Mouse (Mus musculus): ENCODE results near the gene H2-Eb1. TPM values are rescaled to one million over a fixed set of nuclear protein-coding genes. Genes with fewer than 3 reads are reported as not detected.
"Not testable (repeated sequence)": the region's sequence is repeated elsewhere in the genome, so short reads cannot be mapped to it uniquely, and the experiment has no call there.

H2-Eb1 gene
- total RNA-seq, 2 experiments from 2014 or later, result 3.9 to 5.5 TPM

DNA sequence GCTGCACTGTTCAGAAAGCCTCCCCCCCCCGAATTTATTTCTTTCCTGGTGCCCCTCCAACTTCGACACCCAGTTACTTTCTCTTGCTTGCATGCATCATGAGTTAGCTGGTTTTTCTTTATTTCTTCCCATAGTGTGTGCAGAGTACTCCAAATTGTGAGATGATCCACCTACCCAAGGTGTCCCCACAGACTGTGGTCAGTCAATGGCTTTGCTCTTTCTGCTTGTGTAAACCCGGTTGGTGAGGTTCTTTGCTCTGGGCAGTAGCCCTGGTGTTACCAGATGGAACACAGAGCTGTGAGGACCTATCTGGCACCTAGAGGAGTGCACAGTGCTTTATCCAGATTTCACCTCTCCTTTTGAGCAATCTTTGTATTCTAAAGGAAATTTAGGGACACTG is 17.5 kb upstream of the H2-Eb1 start:
- DNase-seq, result no peak

DNA sequence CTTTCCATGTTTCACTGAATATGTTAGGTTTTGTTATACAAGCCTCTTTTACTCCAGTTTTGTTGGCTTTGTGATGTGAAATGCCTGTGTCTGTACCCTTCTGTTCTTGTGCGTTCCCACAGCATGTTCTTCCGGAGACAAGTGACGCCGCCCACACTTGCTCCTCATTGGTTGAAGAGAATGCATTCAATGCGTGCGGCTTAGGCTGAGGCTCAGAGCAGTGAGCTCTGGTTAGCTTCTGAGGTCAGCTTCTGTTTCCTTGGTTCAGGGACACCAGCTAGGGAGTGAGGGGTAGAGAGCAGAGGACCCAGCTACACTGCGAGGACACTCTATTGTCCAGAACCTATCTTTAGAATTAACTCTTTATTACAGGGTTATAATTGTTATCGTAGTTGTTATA is 14.1 kb upstream of the H2-Eb1 start:
- DNase-seq, result peak; percentile 51

DNA sequence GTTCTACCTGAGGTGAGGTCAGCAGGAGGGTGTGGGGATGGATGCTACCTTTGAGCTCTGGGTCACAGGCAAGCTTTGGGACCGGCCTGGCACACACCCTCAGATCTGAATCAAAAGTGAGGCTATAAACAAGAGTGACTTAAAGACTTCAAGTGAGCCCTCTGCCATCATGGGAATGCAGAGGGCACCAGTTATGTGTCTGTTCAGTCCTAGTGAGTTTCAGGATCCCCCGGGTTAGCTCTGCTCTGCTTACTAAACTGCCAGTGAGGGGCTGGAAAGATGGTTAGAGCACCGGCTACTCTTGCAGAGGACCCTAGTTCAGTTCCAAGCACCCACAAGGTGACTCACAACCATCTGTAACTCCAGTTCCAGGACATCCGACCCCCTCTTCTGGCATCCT is 13.1 kb upstream of the H2-Eb1 start:
- DNase-seq, result no peak

DNA sequence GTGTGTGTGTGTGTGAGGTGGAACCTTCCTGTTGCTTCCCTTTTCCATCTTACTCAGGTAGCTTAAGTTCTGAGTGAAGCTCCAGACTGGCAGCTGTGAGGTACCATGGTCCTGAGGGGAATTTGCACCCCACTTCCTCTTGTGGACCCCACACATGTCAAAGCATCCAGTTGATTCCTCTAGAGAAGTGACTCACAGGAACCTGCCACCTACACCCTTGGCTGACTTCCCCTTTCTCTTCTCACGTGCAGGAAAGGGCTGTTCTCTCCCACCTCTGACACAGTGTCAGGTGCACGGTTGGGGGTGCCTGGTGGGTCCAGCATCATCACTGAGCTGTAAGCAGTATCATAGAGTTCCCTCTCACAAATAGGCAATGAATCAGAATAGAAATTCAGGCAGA is 12.1 kb upstream of the H2-Eb1 start:
- DNase-seq, result no peak

DNA sequence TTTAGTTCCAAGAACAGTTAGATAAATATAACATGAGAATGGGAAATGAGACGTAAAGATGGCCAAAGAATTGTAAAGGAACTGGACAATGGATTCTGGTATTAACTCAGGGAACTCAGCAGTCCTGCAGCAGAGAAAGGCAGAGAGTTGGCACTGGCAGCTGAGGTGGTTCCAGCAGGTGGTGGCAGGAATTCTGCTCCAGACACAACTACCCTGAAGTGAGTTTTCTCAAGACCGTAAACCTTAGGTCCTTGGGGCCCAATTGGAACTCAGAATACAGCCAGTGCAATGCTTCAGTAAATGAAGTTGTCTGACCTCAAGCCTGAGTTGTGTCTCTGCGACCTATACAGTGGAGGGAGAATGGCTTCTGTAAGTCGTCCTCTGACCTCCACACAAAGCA is 11.4 kb upstream of the H2-Eb1 start:
- no peak for DNase-seq

DNA sequence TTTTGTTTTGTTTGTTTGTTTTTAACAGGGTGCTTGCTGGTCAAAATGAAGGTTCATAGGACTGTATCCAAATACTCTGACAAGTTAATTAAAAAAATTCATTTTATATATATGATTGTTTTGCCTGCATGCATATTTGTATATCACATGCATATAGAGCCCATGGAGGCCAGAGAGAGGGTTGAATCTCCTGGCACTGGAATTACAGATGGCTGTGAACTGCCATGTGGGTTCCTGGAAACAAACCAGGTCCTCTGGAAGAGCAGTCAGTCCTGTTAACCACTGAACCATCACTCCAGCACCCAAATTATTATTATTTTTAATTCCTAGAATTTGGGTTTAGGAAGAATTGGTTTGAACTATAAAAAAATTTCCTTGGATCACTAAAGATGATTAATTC is 10.4 kb upstream of the H2-Eb1 start:
- DNase-seq, result no peak

DNA sequence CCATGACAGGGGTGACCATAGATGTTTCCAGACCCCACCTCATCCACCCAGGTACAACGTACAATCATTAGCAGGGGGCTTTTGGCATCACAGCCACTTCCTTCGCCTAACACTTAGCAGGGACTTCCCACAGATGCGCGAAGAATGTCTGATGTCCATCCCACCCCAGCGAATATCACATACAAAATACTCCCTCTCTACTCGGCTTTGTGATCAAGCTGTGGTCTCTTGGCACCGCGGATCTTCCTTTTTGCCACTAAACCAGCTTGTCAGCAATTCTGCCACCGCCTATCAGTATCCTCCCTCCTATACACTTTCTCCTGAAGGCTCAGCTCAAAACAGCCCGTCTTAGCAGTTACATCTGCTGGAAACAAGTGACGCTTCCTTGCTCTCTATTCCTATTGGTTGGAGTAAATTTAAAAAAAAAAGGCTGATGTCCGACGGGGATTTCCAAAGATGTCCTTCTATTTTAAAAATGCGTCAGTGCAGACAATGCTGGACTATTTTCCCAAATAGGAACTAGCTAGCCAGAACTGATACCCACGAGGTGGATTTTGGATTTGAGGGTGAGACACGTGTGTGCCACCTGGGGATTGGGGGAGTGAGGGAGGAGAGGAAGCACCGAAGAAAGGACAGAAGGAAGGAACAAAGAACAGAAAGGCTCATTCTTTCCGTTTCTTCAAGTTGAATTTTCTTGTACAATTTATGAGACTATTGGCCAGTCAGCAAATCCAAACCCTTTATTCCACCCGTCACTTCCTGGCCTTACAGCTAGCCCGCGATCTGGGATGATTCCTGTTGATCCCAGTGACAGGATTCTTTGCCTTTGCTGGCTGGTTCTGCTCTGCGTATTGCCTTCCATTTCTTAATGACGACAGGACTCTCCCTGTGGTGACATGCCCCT is 9.5 kb upstream of the H2-Eb1 start:
- DNase-seq, result no peak

DNA sequence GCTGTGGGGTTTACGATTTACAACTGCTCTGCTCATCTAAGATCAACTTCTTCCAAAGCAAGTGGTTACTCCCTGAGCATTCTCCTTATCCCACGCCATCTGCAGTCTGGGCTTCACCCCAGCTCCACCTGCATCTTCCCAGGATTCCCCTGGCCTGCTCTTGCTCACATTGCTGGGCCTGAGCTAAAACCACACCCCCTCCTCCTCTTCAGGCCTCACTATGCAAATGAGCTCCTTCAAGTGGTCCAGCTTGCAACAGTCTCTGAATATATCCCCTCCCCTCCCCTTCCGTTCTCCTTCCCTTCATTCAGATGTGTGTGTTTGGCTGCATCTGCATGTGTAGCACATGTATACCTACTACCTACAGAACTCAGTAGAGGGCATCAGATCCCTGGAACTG is 6.3 kb upstream of the H2-Eb1 start:
- DNase-seq, result no peak

DNA sequence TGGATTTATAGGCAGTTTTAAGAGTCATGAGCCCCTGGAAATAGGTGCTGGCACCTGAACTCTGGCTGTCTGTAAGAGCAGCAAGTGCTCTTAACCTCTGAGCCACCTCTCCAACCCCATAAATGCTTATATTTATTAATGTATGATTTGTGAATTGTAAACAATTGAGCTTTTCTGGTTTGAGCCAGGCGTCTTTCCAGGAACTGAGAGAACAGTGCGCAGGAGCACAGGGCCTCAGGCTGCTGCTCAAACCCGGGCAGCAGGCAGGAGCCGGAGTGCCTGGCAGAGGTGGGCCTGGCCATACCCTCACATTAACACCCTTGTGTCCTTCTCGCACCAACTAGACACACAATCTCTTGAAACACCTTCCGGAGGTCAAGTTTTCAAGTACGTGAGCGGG is 5.6 kb upstream of the H2-Eb1 start:
- DNase-seq, result no peak

DNA sequence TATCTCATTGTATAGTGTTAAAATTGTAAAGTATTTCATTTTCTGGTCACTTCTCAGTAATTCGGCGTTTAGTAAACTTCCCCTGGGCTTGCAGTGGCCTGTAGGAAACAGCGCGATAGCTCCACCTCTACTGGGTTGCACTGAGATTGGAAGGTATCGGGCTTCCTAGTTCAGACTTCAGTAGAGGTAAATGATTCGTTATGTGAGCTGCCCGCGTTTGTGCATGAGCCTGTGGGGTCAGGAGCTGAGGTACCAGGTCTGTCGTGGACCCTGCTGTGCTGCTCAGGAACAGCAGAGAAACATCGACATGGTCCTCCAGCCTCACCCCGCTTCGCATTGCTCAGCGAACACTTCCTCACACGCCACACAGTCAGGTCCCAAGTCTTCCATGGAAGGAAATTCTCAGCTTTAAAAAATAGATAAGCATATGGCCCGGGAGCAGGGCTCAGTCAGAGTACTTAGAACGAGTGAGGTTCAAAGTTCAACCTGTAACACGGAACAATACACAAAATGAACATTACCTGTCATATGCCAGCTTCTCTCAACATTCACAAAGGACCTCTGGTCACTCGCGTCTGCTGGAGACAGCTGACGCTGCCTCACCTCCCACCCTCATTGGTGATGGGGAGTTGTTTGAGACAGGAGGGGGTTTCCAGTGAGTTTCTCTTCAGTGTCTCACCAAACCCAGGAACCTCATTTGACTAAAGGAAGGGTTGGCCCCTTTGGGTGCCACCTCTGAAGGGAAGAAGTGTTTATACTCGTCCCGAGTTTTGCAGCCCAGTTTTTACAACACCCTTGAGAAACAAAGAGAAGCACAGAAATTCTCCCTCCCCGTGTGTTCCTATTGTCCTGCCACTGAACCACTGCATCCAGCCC is 4.7 kb upstream of the H2-Eb1 start:
- DNase-seq, result no peak

DNA sequence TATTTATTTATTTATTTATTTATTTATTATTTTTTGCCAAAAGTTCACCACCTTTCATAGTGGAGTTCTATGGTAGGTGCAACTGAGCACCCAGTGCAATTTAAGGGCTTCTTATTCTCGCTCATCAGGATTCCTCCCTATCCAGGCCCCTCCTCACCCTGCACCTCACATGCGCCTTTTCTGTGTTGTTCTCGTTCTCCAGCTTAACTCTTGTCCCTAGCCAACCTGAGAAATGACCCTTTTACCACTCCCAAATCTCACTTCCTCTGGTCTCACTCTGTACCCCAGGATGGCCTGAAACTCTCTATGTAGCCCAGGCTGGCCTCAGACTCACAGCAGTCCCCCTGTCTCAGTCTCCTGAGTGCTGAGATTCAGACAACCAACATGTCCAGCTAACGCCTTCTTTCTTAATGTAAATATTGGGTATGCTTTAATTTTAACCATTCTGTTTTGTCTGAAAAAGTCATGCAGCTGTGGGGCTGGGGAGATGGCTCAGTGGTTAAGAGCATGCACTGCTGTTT is 3.9 kb upstream of the H2-Eb1 start:
- no peak for DNase-seq

DNA sequence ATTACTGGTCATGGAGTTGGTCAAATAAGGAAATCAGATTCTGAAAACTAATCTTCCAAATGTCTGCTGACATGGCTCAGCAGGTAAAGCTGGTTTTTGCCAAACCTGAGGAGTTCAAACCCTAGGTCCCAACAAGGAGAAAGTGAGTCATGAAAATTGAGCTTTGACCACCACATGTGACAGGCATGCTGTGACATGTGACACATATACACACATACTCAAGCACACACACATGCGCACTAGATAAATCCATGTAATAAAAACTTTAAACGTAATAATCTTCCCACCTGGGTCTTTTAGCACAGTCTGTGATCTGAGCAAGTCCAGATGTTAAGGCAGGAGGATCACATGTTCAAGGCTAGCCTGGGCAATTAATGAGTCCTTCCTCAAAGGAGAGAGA is 1.9 kb upstream of the H2-Eb1 start:
- DNase-seq, result no peak

DNA sequence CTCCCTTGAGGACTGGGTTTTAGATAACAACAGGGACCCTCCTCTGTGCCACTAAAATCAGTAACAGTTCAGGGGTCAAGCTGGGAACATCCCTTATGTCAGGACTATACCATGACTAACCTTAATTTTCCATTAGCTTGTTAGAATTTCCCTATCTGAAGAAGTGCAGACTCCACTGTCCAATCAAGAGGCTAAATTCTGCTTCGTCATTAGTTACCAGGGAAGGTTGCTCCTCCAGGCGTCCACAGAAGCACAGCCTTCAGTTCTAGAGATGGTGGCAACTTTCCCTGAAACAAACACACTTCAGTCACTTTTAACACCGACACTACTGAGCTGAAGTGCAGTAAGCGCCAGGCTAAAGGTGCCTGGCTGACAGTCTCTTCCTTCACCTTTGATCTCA is 916 bp upstream of the H2-Eb1 start:
- peak; percentile 18 for DNase-seq

DNA sequence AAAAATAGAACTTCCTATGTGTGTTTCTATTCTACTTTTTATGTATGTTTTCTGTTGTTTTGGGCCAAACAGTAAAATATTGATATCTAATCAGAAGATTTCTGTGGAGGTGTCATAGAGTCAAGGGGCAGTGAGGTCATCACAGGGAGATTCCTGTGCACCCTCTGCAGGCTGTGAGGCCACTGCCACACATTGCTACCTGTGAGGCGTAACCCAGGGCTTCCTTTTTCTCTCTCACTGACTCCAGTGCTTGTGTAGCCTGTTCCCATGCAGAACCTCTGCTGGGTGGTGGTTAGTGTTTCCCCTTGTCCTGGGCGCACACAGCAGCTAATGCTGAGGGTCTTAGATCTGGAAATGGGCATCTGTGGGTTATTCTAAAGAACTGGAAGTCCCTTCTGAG is 740 bp downstream of the H2-Eb1 start:
- DNase-seq, result no peak

DNA sequence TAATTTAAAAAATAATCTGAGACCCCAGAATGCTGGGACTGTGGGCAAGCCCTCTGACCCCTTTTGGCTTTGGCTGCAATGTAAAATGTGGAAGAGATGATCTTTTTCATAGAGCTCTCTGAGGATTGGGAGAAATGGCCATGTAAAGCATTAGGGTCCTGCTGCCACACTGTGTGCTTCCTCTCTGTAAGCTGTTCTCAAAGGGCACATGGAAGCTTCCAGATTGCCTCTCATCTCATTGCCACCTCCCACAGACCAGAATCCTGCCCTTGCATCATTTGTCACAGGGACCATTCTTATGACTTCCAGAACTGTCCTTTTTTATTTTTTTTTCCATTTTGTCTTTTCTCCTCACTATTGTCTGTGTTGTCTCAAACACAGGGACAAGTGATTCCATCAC is 1.5 kb downstream of the H2-Eb1 start:
- no peak for DNase-seq

DNA sequence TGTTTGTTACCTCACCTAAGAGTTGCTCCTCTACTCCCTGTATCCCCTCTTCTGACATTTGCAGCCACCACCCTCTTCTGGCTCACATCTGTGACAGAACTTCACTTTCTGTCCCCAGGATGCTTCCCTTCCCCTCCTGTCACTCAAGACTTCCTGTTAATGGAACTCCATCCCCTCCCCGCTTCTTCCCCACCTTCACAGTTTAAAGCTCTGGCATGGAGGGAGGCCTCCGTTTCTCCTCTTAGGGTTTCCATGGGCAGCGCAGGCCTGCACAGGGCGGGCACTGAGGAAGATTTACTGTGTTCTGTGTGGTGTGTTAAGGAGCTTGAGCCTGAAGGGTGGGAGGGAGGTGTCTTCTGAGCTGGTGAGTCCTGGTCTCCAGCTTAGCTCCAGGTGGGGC is 2.5 kb downstream of the H2-Eb1 start:
- no peak for DNase-seq

DNA sequence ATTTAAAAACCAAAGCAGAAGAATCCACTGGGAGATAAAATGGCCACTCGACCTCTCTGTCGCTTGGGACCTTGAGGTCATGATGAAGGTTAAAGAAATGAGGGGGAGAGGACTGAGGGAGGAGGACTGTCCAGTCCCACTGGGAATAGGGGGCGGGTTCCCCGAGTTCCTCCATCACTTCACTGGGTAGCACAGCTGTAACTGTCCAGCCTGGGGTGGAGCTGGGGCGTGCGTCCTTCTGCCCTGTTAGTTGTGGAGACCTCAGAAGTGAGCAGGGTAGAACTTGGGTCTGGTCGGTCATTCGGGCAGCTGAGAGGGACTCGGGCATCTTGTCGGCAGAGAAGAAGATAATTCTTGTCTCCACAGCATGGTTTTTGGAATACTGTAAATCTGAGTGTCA is 3.6 kb downstream of the H2-Eb1 start:
- no peak for DNase-seq

DNA sequence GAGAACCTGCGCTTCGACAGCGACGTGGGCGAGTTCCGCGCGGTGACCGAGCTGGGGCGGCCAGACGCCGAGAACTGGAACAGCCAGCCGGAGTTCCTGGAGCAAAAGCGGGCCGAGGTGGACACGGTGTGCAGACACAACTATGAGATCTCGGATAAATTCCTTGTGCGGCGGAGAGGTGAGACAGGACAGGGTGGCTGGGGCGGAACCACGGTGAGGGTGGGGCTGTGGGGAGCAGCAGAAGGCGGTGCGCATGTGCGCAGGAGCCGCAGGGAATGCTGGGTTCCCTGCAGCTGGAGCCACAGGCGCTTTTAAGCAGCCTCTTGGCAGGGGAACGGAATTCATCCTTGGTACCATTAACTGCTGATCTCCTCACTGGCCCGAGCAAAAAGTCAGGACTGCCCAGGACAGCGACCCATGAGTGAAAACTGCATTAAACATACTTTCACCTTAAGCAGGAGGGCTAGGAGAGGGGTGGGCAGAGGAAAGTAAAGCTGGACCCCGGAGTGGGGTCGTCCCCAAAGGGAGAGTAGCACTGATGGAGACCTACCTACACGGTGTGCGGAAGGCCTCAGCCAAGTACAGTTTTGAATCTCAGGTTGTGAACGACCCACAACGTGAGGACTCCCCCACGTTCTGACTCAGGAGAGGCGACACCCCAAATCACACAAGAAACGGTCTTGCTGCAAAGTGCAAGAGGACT is 4.2 kb downstream of the H2-Eb1 start:
- DNase-seq, result peak; percentile 67

DNA sequence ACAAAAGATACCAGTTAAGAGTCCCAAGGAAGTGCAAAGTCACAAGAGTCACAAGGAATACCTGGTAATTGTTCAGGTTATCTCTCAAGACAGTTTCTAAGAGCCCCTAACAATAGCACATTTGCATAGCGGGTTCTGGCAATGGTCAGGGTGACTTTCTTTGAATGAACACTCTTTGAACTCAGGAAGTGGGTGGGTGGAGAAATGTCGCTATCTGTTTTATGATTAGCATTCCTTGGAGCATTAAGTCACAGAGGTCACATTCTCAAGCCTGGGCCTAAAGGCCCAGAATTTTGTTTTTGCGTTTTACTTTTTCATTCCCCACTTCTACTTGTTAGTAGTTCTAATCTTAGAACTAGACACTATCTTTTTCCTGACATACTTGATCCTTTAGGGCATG is 4.9 kb downstream of the H2-Eb1 start:
- DNase-seq, result not testable (repeated sequence)

DNA sequence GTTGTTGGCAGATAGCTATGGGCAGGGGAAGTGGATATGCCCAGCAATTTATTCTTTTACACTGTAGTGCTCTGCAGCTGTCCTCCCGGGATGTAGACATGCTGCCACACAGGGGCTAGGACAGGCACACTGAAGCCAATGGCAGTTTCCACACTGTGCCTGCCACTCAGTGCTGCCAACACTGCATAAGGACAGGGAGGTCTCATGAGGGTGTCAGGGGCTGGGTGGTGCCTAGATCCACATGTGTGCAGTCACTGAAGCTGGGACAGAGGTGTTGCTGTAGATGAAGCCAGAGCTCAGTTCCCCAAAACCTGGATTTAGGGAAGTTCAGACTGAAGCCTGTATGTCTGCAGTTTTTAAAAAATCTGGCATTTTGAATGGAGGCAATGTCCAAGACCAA is 6.5 kb downstream of the H2-Eb1 start:
- DNase-seq, result no peak

DNA sequence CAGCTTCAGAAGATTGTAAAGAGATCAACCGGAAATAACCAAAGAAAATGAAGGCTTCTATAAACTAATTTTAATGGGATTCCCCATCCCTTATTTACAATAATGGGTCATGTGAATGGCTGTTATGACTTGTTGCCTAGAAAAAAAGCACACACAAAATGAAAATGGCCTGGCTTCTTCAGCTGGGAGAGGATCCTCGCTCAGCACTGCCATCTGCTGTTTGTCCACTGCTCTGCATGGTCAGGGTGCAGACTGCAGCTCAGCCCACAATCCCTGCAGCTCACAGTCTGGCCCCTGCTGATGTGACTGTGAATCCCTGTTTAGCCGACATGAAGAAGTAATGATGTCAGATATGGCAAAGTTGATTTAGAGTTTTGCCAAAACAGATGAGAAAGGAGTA is 7.7 kb downstream of the H2-Eb1 start:
- peak; percentile 49 for DNase-seq

DNA sequence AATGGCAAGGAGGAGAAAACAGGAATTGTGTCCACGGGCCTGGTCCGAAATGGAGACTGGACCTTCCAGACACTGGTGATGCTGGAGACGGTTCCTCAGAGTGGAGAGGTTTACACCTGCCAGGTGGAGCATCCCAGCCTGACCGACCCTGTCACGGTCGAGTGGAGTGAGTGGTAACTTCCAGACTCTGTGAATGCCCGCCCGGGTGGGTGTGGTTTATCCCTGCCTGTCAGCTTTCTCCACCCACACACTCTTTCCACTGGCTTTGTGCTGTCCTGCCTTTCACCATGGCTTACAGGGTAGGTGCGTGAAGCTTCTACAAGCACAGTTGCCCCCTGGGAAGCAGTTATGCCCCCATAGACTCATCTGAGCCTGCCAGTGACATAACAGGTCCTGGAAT is 8.6 kb downstream of the H2-Eb1 start:
- no peak for DNase-seq

DNA sequence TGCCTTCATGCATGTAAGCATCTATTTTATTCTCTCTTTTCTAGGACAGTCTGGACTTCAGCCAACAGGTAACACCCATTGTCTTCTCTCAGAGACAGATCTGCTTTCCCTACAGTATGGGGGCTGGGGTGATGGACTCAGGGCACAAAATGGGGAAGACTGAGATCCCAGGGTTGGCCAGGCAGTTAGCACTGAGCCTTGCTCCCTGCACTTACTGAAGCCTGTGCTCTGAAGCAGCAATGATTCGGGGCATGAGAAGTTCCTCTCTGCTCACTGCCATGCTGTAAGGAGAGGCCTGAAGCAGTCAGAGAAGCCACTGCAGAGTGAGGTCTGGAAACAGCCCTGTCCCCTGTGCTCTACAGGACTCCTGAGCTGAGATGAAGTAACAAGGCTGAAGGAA is 9.8 kb downstream of the H2-Eb1 start:
- DNase-seq, result no peak
